Mouse (Mus musculus) kidney, postnatal 36 days (tissue): ENCODE data around the gene Stox2.

ENCODE experiments used
- DNase-seq, 2 experiments: peaks; one replicate each; pipeline ENCODE4 v3.0.0; 2021 to 2022; ENCODE audit warnings: mixed read lengths in 2 of 2

The Stox2 gene

GRCm38 (mm10) chr8:47351914-47352701 is 94.1 kb downstream of the Stox2 start:
- DNase-seq = peak; percentile 62 to 75

DNA sequence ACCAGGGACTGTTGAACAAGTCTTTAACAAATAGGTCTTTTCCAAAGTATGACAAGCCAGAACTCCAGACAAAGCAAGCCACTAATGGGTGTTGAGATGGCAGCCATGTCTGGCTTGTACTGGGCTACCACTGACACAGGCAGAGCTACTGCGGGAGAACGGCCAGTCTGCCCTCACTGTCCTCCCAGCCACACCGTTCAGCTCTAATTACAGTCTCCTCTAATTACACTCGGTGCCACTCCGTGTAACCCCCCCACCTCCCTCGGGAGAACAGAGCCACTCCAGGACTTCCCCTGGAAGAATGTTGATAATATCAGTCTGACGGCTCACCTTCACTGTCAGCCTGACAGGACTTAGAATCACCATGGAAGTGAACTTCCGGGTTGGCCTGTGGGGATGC is 97.1 kb downstream of the Stox2 start:
- DNase-seq = no peak

GRCm38 (mm10) chr8:47347809-47348208 is 98.4 kb downstream of the Stox2 start:
- DNase-seq = peak; percentile 18 to 25

DNA sequence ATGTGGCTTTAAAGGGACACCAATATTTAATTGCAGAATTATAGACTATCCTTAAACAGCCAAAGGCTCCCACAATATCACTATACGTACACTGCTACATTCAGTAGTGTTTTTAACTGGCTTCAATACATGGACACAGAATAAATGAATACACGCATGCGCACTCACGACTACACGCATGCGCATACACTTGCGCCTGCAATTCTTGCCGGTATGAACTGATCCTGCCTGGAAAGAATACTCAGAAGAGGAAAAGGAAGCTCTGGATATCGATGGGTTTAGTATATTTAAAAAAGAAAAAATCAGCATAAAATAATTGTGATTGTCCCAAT is 100.4 kb downstream of the Stox2 start:
- DNase-seq = no peak

DNA sequence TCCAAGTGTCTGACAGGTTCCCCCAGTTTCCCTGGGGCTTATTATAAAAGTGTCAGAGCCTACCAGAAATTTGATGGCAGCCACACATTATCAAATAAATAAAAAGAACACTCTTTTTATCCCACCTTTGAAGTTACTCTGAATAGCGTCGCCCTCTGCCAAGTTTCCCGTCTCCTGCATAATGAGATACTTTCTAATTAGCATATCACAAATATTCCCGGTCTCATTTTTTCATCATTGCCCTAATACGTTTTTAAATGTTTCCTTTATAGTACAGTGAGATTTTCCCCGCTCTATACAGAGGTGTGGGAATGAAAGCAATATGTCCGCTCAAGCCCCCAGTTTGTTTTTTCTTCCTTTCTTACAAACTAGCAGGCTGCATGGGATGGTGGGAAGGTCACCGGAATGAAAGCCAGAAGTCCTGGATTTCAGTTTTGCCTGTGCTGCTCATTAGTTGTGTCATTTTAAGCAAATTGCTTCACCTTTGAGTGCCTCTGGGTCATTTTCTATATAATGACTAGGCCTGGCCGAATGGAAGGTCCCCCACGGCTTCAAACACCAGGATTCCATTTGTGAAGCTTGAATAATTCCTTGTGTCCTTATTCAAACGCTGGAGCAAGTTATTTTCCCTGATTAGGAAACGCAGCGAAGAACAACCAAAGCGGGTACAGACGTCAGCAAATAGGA is 100.9 kb downstream of the Stox2 start:
- DNase-seq = peak in 1 of 2 experiments; percentile 24

DNA sequence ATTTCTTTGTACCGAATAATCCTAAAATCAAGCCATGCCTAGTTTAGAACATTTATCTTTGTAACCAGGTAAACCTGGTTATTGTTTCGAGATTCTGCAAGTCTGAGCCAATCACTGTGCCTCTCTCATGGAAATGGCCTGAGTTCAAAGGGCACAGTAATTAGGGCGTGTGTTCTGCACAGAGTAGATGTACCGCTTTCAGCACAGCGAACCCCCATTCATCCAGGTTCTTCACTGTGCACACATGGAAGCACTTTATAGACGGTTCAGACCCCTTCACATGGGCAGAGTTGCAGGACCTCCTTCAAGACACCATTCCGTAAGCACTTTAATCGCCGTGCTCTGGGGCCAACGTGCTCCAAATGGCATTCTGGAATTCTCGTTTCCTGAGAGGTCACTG is 104.7 kb downstream of the Stox2 start:
- peak in 1 of 2 experiments; percentile 19 for DNase-seq

DNA sequence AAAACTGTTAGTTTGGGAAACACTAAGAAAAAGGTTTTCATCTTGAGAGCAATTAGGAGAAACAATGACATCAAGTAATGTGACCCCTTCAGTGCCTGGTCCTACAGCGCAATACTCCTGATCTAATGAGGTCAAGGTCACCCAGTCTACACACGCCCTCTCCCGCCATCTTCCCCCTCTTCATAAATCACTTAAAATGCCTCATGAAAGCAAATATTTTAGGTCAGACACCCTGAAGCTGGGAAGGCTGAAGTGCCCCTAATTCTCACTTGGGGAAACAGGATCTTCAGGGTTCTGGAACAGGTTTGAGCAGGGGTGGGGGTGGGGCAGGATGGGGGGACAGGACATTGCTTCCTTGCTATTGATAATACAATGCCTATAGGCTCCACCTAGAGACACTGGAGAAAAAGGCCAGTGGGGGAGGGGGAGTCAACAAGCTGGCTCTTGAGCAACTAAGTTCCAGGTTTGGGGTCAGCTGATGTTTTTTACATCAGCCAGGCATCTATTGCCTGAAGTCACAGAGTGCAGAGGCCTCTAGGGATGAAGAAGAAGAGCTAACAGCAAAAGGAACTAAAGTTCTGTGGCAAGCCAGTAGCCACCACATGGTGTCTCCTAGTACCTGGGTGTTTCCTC is 107.4 kb downstream of the Stox2 start:
- DNase-seq = no peak

GRCm38 (mm10) chr8:47336433-47336832 is 109.7 kb downstream of the Stox2 start:
- DNase-seq = no peak

DNA sequence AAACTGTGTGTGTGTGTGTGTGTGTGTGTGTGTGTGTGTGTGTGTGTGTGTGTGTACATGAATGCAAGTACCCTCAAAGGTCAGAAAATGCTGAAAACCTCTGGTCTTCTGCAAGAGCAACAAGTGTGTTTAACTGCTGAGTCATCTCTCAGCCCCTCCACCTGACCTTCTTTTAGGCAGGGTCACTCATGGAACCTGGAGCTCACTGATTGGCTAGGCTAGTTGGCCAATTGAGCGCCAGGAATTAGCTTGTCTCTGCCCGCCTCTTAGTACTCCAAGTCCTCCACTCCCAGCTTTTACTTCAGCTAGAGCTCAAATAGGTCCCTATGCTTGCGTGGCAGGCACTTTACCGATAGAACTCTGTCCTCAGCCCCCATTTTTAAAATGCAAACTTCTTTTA is 110.2 kb downstream of the Stox2 start:
- no peak for DNase-seq

GRCm38 (mm10) chr8:47334223-47334757 is 111.9 kb downstream of the Stox2 start:
- peak; percentile 31 to 42 for DNase-seq

DNA sequence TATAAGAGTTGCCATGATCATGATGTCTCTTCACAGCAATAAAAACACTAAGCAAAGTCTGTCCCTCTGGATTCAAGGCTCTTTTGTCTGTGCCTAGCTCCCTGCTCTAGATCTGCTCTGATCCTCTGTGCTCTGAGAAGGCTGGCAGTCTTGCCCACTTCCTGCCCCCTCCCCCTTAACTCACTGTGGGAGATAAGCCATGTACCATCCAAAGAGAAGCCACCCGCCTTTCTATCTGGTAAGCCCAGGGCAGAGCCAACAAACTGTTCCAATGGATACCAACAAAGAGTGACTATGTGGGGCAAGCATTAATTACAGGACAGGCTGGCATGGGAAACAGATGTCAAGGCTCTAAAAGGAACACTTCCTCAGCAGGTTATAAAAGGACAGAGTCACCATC is 113.2 kb downstream of the Stox2 start:
- DNase-seq = no peak

DNA sequence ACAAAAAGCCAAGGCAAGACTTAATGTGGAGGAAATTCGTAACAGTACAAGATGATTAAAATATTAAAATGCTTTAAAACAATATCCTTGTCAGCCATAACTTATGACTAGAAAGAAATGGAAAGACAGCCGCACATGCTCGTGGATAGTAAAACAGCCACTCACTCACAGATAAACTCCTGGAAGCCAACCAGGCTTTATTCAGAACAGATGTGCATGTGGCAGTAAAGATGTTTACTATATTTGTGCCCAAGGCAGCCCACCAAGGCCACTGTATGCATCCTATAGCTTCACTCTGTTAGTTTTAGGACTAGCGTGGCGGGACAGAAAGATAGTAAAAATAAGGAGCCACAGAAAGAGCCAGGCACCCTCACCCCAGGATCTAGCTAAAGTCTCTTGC is 115.2 kb downstream of the Stox2 start:
- DNase-seq = no peak

GRCm38 (mm10) chr8:47326348-47326747 is 119.8 kb downstream of the Stox2 start:
- no peak for DNase-seq

GRCm38 (mm10) chr8:47324117-47324820 is 121.9 kb downstream of the Stox2 start:
- DNase-seq = no peak

DNA sequence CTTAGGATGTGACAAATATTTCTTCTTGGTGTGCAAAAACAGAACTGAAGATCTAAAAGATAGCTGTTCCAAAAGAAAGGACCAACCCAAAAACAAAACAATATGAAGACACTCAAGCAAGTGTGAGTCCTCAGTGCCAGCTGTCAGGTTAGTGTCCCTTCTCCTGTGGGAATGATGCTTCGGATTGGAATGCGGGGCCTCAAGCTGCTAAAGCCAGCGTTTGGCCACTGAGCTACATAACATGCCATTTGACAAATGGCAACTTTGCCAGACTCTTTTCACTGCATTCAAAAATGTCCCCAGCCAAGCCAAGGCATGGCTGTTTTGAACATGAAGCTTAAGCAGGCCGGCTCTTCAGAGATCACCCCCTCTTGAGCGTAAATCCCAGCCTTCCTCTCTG is 124.9 kb downstream of the Stox2 start:
- DNase-seq = no peak

DNA sequence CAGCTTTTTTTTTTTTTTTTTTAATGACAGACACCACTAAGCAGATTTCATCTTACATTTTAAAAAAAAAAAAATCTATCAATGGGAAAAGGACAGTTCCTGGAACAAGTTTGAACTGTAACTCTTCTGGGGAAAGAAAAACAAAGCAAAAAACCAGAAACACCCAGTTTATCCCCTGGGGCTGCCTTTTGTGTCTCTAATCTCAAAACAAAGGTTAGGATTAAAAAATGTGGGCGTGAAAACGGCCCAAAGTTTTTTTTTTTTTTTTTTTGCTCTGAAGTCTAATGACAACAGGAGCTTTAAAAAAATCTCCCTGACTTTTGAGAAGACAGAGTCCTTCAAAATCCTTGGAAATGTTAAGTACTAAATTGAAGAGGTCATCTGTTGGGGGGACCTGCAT is 125.5 kb downstream of the Stox2 start:
- DNase-seq = no peak

GRCm38 (mm10) chr8:47318468-47318867 is 127.7 kb downstream of the Stox2 start:
- no peak for DNase-seq

DNA sequence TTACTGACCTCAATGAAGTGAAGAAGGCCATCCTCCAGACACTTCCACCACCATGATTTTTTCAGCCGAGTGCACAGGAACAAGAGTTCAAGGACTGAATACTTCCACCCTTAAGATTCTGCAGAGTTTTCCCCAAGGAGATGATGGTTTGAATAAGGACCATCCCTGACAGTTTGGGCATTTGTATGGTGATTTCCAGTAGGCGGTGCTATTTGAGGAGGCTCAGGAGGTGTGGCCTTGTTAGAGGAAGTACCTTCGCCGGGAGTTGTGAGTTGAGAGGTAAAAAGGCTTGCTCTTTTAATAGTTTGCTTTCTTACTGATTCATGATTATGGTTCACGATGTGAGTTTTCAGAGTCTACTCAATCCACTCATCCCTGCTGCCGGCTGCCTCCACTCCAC is 138.0 kb downstream of the Stox2 start:
- DNase-seq = no peak

- DNase-seq = no peak
These were observed 139.8 kb downstream of the Stox2 start for GRCm38 (mm10) chr8:47306372-47306771.

DNA sequence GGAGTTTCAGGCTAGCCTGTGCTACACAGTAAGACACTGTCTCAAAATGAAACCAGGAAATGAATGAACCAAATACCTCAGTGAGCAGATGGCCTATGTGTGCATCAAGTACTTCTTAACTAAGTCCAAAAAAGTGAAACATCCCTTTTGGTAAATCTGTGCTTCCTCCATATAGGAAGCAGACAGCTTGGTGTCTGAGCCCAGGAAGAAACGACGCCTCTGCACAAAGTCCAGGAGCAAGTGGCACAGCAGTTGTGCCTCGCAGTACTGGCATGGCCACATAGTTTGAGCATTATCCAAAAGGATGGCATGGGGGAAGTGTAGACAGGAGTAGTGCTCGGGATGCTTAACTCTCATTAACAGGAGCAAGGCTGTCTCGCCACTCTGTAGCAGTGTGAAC is 140.3 kb downstream of the Stox2 start:
- no peak for DNase-seq

GRCm38 (mm10) chr8:47298460-47298859 is 147.7 kb downstream of the Stox2 start:
- no peak for DNase-seq

DNA sequence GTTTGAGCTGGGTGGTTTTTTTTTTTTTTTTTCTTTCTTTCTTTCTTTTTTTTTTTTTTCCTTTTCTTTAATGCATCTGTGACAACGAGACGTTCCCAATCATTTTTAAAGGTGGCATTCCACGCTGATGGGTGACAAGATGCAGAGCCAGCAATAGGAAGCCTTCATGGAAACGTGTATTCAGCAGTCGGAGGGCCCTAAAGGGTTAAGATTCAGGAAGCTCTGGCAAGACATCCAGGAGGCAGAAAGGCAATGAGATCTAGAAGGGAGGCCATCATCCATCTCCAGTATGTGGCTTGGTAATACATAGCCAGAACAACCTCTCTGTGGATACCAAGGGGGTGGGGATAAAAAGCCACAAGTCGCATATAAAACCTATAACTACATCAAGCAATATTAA is 156.5 kb downstream of the Stox2 start:
- no peak for DNase-seq

DNA sequence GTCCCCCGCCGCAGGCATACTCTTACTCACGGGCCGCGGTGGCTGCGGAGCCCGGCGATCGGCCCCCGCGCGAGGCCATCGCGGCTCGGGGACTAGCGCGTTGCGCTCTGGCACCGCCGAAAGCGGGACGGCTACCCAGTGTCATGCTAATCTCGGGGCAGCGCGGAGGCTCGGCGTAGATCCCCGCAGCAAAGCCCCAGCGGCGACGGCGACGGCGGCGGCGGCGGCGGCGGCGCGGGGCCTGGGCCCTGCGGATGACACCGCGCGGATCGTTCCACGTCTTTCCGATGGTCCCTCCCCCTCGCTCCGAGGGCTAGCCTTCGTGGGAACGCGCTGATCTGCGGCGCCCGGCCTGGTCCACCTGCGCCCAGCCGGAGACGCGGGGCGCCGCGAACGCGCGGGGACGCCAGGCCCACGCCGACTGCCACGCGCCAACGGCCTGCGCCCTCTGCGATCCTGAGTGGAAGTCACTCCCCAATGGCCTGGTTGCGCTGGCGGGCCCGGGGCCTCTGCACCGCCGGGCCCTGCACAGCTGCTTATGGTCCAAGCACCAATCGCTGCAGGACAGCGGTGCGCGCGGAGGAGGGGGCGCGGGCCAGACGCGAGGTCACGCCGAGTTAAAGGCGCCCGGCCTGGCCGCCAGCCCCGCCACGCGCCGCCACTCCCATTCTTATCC is 157.2 kb downstream of the Stox2 start:
- DNase-seq = peak; percentile 58 to 73
